Mouse (Mus musculus): Measurements from ENCODE around the gene Iqce. TPM values are rescaled to one million over a fixed set of nuclear protein-coding genes. Genes with fewer than 3 reads are reported as not detected.

The Iqce gene
- total and polyA plus RNA-seq, 2 experiments: 2.3 to 5.5 TPM

DNA sequence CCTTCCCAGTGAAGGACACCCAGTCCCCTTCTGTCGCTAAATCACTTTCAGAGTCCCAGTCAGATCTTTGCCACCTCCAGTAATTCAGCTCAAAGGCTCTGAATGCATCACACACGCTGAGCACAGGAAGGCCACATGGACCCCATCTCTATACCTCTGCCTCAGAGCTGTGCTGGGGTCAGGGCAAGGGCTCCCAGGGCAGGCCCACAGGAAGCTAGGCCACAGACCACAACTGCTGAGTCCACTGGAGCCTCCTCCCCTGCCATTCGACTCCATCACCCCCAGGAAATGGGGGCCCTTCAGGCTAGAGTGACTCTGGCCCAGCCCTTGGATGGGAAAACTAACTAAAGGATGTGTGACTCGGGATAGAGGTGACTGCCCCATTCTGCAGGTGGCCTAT, 78.4 kb downstream of the Iqce start:
- Histone ChIP-seq H3K27ac (replicated peaks; ENCODE audit: insufficient read depth, low read depth, low read length) (no peak overlapping the region), H3K79me2 (ENCODE audit: control insufficient read depth, insufficient read depth, low read length) (no peaks in the 10 kb centered on the region), H3K36me3 (ENCODE audit: control insufficient read depth, insufficient read depth, low read length) (no peaks in the 10 kb centered on the region), H3K9ac (ENCODE audit: low read depth, low read length) (no peak overlapping the region), H3K27me3 (ENCODE audit: control insufficient read depth, insufficient read depth, low read length) (no peaks in the 10 kb centered on the region), H3K4me1 (ENCODE audit: control insufficient read depth, insufficient read depth, low read length) (no peaks in the 10 kb centered on the region), H3K4me3 (ENCODE audit: insufficient read depth, low read depth, low read length) (no peak overlapping the region)
- DNase-seq (ENCODE audit: extremely low read depth, low read depth, low spot score): no peak
- 69% methylated on average over 4 of the region's 4 CpGs for WGBS
- TF ChIP-seq CTCF (IDR thresholded peaks at IDR 0.05; ENCODE audit: low read depth, low read length): no peak
- no peak for TF ChIP-seq POLR2A (IDR thresholded peaks at IDR 0.05; ENCODE audit: extremely low read depth, insufficient read depth, low read length)

DNA sequence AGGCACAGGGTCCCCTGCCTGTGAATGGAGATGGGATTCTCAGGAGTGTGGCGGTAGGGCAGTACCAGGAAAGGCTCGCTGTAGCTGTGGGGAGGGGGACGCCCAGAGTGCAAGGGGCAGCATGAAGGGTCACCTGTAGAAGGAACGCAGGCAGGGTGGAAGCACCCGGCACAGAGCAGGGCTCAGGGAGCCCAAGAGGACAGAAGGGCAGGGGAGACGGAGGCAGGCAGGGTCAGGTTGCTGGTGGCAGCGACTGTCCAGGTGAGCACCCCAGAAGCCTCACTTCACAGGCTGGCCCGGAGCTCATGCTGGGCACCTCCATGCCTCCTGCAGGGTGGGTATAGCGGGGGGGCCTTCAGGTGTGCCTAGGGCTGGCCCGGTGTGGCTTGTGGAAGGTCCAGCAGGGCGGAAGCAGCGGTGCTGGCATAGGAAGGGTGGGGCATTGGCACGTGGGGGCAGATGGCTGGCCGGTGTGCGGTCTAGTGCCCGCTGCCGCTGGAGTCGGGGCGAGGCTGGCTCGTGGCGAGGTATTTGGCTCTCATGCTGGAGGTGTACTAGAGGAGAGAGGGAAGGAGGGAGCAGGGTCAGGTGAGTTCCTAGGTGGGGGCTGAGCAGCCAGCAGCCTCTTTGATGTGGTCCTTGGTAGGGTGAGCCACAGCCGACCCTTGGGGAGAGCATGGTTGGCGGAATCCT, 79.1 kb downstream of the Iqce start:
- no peak overlapping the region for H3K4me3 ChIP-seq (ENCODE audit: insufficient read depth, low read depth, low read length)
- no peaks in the 10 kb centered on the region for H3K27me3 ChIP-seq (ENCODE audit: control insufficient read depth, insufficient read depth, low read length)
- DNase-seq (ENCODE audit: extremely low read depth, low read depth, low spot score): no peak
- no peak for TF ChIP-seq POLR2A (IDR thresholded peaks at IDR 0.05; ENCODE audit: extremely low read depth, insufficient read depth, low read length)
- TF ChIP-seq CTCF (IDR thresholded peaks at IDR 0.05; ENCODE audit: low read depth, low read length): no peak
- no peaks in the 10 kb centered on the region for H3K79me2 ChIP-seq (ENCODE audit: control insufficient read depth, insufficient read depth, low read length)
- 95% methylated on average over 23 of the region's 23 CpGs for WGBS
- no peak overlapping the region for H3K9ac ChIP-seq (ENCODE audit: low read depth, low read length)
- H3K27ac ChIP-seq (replicated peaks; ENCODE audit: insufficient read depth, low read depth, low read length): no peak overlapping the region
- no peaks in the 10 kb centered on the region for H3K4me1 ChIP-seq (ENCODE audit: control insufficient read depth, insufficient read depth, low read length)
- no peaks in the 10 kb centered on the region for H3K36me3 ChIP-seq (ENCODE audit: control insufficient read depth, insufficient read depth, low read length)

DNA sequence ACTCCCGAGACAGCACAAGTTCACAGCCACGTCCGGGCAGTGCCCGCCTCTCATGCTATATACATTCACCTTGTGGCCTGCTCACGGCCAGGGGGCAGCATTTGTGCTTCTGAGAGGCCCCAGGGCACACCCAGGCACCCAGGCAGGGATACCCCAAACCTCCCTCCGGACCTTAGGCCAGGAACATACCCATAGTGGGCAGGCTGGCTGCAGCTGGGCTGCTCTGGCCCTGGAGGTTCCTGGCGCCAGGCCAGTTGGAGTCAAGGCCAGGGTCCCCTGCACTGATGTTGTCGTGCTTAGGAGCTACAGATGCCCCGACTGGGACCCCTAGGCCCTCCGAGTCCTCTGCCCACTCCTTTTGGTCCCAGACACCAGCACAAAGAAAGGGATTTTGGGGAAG, 80.7 kb downstream of the Iqce start:
- WGBS: 67% methylated on average over 10 of the region's 10 CpGs
- Histone ChIP-seq H3K36me3 (ENCODE audit: control insufficient read depth, insufficient read depth, low read length) (no peaks in the 10 kb centered on the region), H3K9ac (ENCODE audit: low read depth, low read length) (no peak overlapping the region), H3K4me1 (ENCODE audit: control insufficient read depth, insufficient read depth, low read length) (no peaks in the 10 kb centered on the region; the same call in 1 of the 2 replicates), H3K79me2 (ENCODE audit: control insufficient read depth, insufficient read depth, low read length) (no peaks in the 10 kb centered on the region), H3K27me3 (ENCODE audit: control insufficient read depth, insufficient read depth, low read length) (no peaks in the 10 kb centered on the region), H3K27ac (replicated peaks; ENCODE audit: insufficient read depth, low read depth, low read length) (no peak overlapping the region), H3K4me3 (ENCODE audit: insufficient read depth, low read depth, low read length) (no peak overlapping the region)
- no peak for DNase-seq (ENCODE audit: extremely low read depth, low read depth, low spot score)
- TF ChIP-seq CTCF (IDR thresholded peaks at IDR 0.05; ENCODE audit: low read depth, low read length): no peak
- no peak for TF ChIP-seq POLR2A (IDR thresholded peaks at IDR 0.05; ENCODE audit: extremely low read depth, insufficient read depth, low read length)

DNA sequence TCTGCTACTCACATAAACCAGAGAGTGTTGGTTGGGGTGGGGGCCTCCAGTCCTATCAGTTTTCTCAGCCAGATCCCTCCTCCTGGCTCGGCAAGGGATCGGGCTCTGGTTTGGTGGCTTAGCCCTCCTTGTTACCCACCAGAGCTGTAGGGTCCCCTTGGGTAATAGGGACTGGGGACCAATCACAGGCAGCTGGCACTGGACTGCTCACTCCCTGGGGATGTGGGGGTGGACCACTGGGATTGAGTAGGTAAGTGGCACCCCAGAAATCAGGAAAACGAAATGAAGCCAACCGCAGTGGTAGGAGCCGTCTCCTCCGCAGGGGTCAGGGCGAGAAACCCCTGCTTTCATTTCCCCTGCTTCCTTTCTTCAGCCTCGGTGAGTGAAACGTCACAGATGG, 81.1 kb downstream of the Iqce start:
- no peak overlapping the region for H3K4me3 ChIP-seq (ENCODE audit: insufficient read depth, low read depth, low read length)
- no peak overlapping the region for H3K9ac ChIP-seq (ENCODE audit: low read depth, low read length)
- H3K4me1 ChIP-seq (ENCODE audit: control insufficient read depth, insufficient read depth, low read length): no peaks in the 10 kb centered on the region; the same call in 1 of the 2 replicates
- H3K36me3 ChIP-seq (ENCODE audit: control insufficient read depth, insufficient read depth, low read length): no peaks in the 10 kb centered on the region
- H3K27me3 ChIP-seq (ENCODE audit: control insufficient read depth, insufficient read depth, low read length): no peaks in the 10 kb centered on the region
- DNase-seq (ENCODE audit: extremely low read depth, low read depth, low spot score): no peak
- no peak overlapping the region for H3K27ac ChIP-seq (replicated peaks; ENCODE audit: insufficient read depth, low read depth, low read length)
- WGBS: 83% methylated on average over 9 of the region's 9 CpGs
- TF ChIP-seq POLR2A (IDR thresholded peaks at IDR 0.05; ENCODE audit: extremely low read depth, insufficient read depth, low read length) (no peak), CTCF (IDR thresholded peaks at IDR 0.05; ENCODE audit: low read depth, low read length) (no peak)
- H3K79me2 ChIP-seq (ENCODE audit: control insufficient read depth, insufficient read depth, low read length): no peaks in the 10 kb centered on the region

DNA sequence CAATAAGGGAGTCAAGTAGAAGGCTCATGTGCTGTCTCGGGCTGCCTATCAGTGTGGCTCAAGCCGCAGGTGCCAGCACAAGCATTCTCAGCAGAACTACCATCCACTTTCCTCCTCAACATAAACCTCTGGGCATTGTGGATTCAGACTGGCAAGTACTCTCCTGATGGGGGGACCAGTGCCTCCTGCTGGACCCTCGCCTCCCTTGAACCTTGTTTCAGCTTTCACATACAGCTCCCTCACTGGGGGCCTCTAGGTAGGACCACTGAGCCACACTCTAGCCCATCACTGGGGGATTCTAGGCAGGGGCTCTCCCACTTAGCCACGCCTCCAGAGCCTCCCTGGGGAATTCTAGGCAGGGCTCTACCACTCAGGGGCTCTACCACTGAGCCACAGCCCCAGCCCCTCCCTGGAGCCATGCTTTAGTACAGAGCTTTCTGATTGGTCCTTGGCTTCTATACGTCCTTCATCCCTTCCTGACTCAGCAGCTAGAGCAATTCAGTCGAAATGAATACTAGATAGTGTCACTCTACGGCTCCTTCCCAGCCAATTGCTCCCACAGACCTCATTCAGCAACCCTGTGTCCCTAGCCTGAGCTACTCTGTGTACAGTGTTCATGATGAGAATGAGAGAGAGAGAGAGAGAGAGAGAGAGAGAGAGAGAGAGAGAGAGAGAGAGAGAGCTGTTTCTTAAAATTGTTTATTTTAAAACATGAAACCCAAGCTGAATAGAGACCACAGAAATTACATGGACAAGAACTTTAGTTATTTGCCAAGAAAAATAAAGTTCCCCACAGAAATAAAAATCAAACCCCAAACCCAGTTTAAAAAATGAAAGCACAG, 82.1 kb downstream of the Iqce start:
- Histone ChIP-seq H3K79me2 (ENCODE audit: control insufficient read depth, insufficient read depth, low read length) (no peaks in the 10 kb centered on the region), H3K27ac (replicated peaks; ENCODE audit: insufficient read depth, low read depth, low read length) (no peak overlapping the region), H3K27me3 (ENCODE audit: control insufficient read depth, insufficient read depth, low read length) (no peaks in the 10 kb centered on the region), H3K9ac (ENCODE audit: low read depth, low read length) (no peak overlapping the region), H3K4me3 (ENCODE audit: insufficient read depth, low read depth, low read length) (no peak overlapping the region), H3K36me3 (ENCODE audit: control insufficient read depth, insufficient read depth, low read length) (no peaks in the 10 kb centered on the region), H3K4me1 (ENCODE audit: control insufficient read depth, insufficient read depth, low read length) (no peaks in the 10 kb centered on the region; the same call in 1 of the 2 replicates)
- no peak for TF ChIP-seq POLR2A (IDR thresholded peaks at IDR 0.05; ENCODE audit: extremely low read depth, insufficient read depth, low read length)
- no peak for DNase-seq (ENCODE audit: extremely low read depth, low read depth, low spot score)
- WGBS: 58% methylated on average over 7 of the region's 7 CpGs
